Mouse (Mus musculus) Patski (cell line): ENCODE data around the gene Tmem182. TPM values are rescaled to one million over a fixed set of nuclear protein-coding genes. Genes with fewer than 3 reads are reported as not detected.
A peak's percentile ranks its signal among the peaks of the same experiment; 100 is the strongest.

Experiments used
- ATAC-seq: fragments of 100-300 bp; one replicate; pipeline ENCODE4 v1.8.0; 2021
- CTCF ChIA-PET: fragments of 350-600 bp; sonication (Branson Sonifier 250); formaldehyde crosslinking; loops from one replicate; lab custom pipeline; 2022; ENCODE audit warnings: inconsistent platforms; lab: Charles Lee
- POLR2A ChIA-PET: fragments of 350-600 bp; sonication (Branson Sonifier 250); formaldehyde crosslinking; loops from one replicate; lab custom pipeline; 2022; ENCODE audit warnings: antibody characterized with exemption, inconsistent platforms; lab: Charles Lee
- DNase-seq: peaks from one replicate; pipeline ENCODE4 v3.0.0-alpha.2; 2011; ENCODE audit warnings: low read depth, low spot score
- H3K27me3 ChIP-seq: fragments of 371-371 bp; one replicate; pipeline ENCODE4 v1.5.1; 2021
- CTCF ChIP-seq: fragments of 100-300 bp; IDR thresholded peaks from one replicate; pipeline ENCODE4 v1.5.1; 2021
- in situ Hi-C: fragments of 300-500 bp; cut with MboI; formaldehyde crosslinking; loops from 3 replicates; pipeline ENCODE4 v1.11.1; 2018; ENCODE audit warnings: low pct_unique_long_range_greater_than_20kb, mixed read lengths
- polyA plus RNA-seq: library from polyadenylated mRNA; unstranded; gene quantifications from one replicate; pipeline ENCODE4 v1.2.3, GENCODE M21; 2021

The Tmem182 gene
- polyA plus RNA-seq, 1 experiment from 2014 or later, result not detected

GRCm38 (mm10) chr1:40856846-40857636 lies 51.6 kb downstream of the Tmem182 start:
- in situ Hi-C loops, result no loop called here
- no peak for ATAC-seq
- ChIA-PET CTCF (interaction anchor here (1.0 to 1.3 kb wide), 2 partner anchors 11 to 14 kb away, joined by 3 to 4 read pairs; no protein-coding TSS in a partner anchor), POLR2A (no interaction called here)
- peaks cover 21% of the 10 kb centered on the region for H3K27me3 ChIP-seq
- no peak for TF ChIP-seq CTCF
- no peak for DNase-seq

- TF ChIP-seq CTCF, result peak; percentile 30
- ChIA-PET CTCF (interaction anchor here (1.0 to 1.6 kb wide), 3 partner anchors 12 to 21 kb away, joined by 3 to 8 read pairs (median 5); no protein-coding TSS in a partner anchor), POLR2A (no interaction called here)
- no peak for DNase-seq
- ATAC-seq, result peak; percentile 74
- H3K27me3 ChIP-seq, result peaks cover 16% of the 10 kb centered on the region
- in situ Hi-C loops, result no loop called here
Measured at GRCm38 (mm10) chr1:40865043-40865442, 59.6 kb downstream of the Tmem182 start.

GRCm38 (mm10) chr1:40867106-40867505 lies 61.7 kb downstream of the Tmem182 start:
- POLR2A ChIA-PET, result no interaction called here
- in situ Hi-C loops, result no loop called here
- DNase-seq (no peak), ATAC-seq (no peak)
- CTCF ChIA-PET, result interaction anchor here (3.6 kb wide), 1 partner anchor 12 kb away, joined by 13 read pairs; no protein-coding TSS in a partner anchor
- H3K27me3 ChIP-seq, result peaks cover 15% of the 10 kb centered on the region
- no peak for TF ChIP-seq CTCF

- TF ChIP-seq CTCF, result no peak
- H3K27me3 ChIP-seq, result peaks cover 15% of the 10 kb centered on the region
- ATAC-seq (no peak), DNase-seq (no peak)
- ChIA-PET CTCF (interaction anchor here (1.2 to 3.6 kb wide), 2 partner anchors 11 to 12 kb away, joined by 4 to 13 read pairs; no protein-coding TSS in a partner anchor), POLR2A (no interaction called here)
- in situ Hi-C loops, result no loop called here
Measured at GRCm38 (mm10) chr1:40867651-40868050, 62.2 kb downstream of the Tmem182 start.

- in situ Hi-C loops, result no loop called here
- ATAC-seq, result no peak
- CTCF ChIA-PET, result interaction anchor here (1.7 kb wide), 1 partner anchor 21 kb away, joined by 3 read pairs; no protein-coding TSS in a partner anchor
- H3K27me3 ChIP-seq, result peaks cover 10% of the 10 kb centered on the region
- POLR2A ChIA-PET, result no interaction called here
- no peak for DNase-seq
- no peak for TF ChIP-seq CTCF
Measured at GRCm38 (mm10) chr1:40873760-40874455, 68.5 kb downstream of the Tmem182 start.

GRCm38 (mm10) chr1:40874456-40875375 lies 69.3 kb downstream of the Tmem182 start:
- POLR2A ChIA-PET, result no interaction called here
- CTCF ChIA-PET, result no interaction called here
- in situ Hi-C loops, result loop anchor here (25.0 kb wide), 2 partner anchors 388 to 1838 kb away; no protein-coding TSS in a partner anchor
- no peak for TF ChIP-seq CTCF
- no peak for DNase-seq
- peaks cover 4% of the 10 kb centered on the region for H3K27me3 ChIP-seq
- no peak for ATAC-seq

- in situ Hi-C loops, result loop anchor here (25.0 kb wide), 2 partner anchors 383 to 1833 kb away; no protein-coding TSS in a partner anchor
- TF ChIP-seq CTCF, result peak; percentile 78
- ATAC-seq, result no peak
- CTCF ChIA-PET, result interaction anchor here (0.6 to 2.8 kb wide), 13 partner anchors 11 to 928 kb away, joined by 3 to 13 read pairs (median 3); no protein-coding TSS in a partner anchor
- POLR2A ChIA-PET, result no interaction called here
- no peak for DNase-seq
- H3K27me3 ChIP-seq, result no peaks in the 10 kb centered on the region
Measured at GRCm38 (mm10) chr1:40879051-40879450, 73.7 kb downstream of the Tmem182 start.

GRCm38 (mm10) chr1:40879526-40879925 lies 74.1 kb downstream of the Tmem182 start:
- DNase-seq (no peak), ATAC-seq (no peak)
- no peak for TF ChIP-seq CTCF
- H3K27me3 ChIP-seq, result no peaks in the 10 kb centered on the region
- ChIA-PET CTCF (interaction anchor here (0.9 to 2.8 kb wide), 7 partner anchors 11 to 928 kb away, joined by 3 to 13 read pairs (median 3); no protein-coding TSS in a partner anchor), POLR2A (no interaction called here)
- in situ Hi-C loops, result loop anchor here (25.0 kb wide), 2 partner anchors 383 to 1833 kb away; no protein-coding TSS in a partner anchor

GRCm38 (mm10) chr1:40880527-40880926 lies 75.1 kb downstream of the Tmem182 start:
- ChIA-PET CTCF (interaction anchor here (1.2 to 2.8 kb wide), 2 partner anchors 13 to 177 kb away, joined by 3 to 13 read pairs; no protein-coding TSS in a partner anchor), POLR2A (interaction anchor here (1.0 kb wide), 1 partner anchor 1899 kb away, joined by 3 read pairs; no protein-coding TSS in a partner anchor)
- no peaks in the 10 kb centered on the region for H3K27me3 ChIP-seq
- no peak for ATAC-seq
- DNase-seq, result no peak
- in situ Hi-C loops, result loop anchor here (25.0 kb wide), 2 partner anchors 382 to 1832 kb away; no protein-coding TSS in a partner anchor
- peak; percentile 31 for TF ChIP-seq CTCF
